Mouse (Mus musculus) heart, adult 9 months (tissue): ENCODE results near the gene Med13.

Source experiments
- DNase-seq, 2 experiments: peaks; one replicate each; pipeline ENCODE4 v3.0.0; 2022; ENCODE audit warnings: low spot score in 2 of 2

The Med13 gene

GRCm38 (mm10) chr11:86291714-86292113, 65.7 kb downstream of the Med13 start:
- no peak for DNase-seq

DNA sequence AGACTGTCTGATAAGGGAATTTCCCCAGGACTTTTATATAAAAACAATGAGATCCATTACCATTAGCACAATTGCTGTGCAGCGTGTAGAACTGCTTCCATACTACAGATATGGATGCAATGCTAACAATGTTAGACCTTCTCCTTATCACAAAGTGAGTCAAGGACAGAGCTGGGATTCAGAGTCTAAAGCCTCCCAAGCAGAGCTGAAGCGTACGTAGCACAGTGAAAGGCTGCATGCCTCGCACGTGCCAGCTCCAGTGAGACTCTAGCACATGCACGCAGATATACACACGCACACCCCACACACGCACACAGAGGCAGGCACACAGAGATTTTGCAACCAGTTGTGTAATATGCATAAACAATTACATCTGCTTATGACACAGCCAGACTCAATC, 71.7 kb downstream of the Med13 start:
- no peak for DNase-seq

- DNase-seq, result no peak
These were observed 78.8 kb downstream of the Med13 start for GRCm38 (mm10) chr11:86278442-86279102.

- peak; percentile 92 for DNase-seq
These were observed 99.8 kb downstream of the Med13 start, which contains the start of gene Ints2 for GRCm38 (mm10) chr11:86257460-86258076. Gene Ints2, minus strand, starts transcription at chr11:86257575.

DNA sequence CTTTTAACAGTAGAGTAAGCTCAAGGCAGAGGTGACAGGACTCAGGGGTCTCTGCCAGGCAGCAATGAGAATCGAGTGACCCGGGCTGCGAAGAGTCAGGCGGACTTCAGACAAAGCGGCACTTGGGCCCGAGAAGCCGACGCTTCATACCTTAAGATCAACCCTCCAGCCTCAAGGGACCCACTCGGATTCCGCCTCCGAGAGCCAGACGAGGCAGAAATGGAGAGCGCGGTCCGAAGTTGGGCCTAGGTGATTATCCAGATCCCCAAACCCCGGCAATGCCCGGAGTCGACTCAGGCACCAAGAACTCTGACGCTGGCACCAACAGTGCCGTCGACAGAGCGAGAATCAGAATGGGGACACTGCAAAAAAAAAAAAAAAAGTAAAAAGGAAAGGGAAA, 100.3 kb downstream of the Med13 start:
- DNase-seq, result peak in 1 of 2 experiments; percentile 4

GRCm38 (mm10) chr11:86253342-86253741, 104.1 kb downstream of the Med13 start:
- DNase-seq, result no peak

DNA sequence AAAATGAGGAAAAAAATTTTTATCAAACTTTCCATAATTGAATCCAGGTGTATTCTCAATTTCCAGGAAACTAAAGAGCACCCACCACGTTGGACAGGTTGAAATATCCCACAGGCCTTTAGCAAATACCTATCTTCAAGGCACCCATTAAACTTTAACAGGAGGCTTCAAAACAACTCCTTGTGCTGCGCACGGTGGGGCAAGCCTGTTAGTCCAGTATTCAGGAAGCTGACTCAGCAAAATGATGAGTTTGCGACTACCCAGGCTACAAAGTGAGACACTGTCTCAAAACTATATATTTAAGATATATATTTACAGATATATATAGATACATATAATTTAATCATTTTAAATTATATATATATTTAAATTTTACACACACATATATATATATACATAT, 125.0 kb downstream of the Med13 start:
- DNase-seq, result no peak

GRCm38 (mm10) chr11:86231781-86232350, 125.5 kb downstream of the Med13 start:
- no peak for DNase-seq

DNA sequence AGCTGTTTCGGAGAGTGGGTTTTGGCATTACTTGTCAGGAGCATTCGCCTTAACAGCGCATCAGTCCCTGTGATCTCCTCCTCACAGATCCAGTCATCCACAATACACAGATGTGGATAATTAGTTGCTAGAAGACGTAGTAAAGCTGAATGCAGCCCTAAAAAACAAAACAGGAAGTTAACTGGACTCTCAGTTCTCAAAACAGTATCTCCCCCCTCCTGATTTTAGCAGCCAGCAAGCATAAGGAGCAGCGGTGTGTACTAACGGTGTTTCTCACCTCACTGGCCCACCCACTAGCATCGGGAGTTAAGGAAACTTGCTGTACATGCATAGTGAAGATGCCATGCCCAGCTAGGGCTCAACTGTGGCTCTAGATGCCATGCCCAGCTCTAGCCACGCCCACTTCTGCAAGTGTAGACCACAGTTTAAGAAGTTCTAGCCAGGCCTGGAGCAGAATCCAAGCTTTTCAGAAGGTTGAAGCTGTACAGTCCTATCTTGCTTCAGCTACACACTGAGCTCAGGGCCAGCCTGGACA, 130.7 kb downstream of the Med13 start:
- DNase-seq, result no peak

GRCm38 (mm10) chr11:86225761-86226160, 131.6 kb downstream of the Med13 start:
- no peak for DNase-seq
